Mouse (Mus musculus) midbrain, embryonic 10.5 days (tissue): ENCODE measurements around the gene Dph2. TPM values are rescaled to one million over a fixed set of nuclear protein-coding genes. Genes with fewer than 3 reads are reported as not detected.

ENCODE experiments used
- DNase-seq: peaks from one replicate; pipeline ENCODE4 v3.0.0-alpha.2; 2017; ENCODE audit warnings: low spot score
- H3K27ac ChIP-seq: fragments of 300-500 bp; sonication (generic); replicated peaks from 2 replicates; pipeline ENCODE4 v1.5.1; 2016; ENCODE audit warnings: mild to moderate bottlenecking
- H3K27me3 ChIP-seq: fragments of 300-500 bp; sonication (generic); 2 replicates; pipeline ENCODE4 v1.6.1; 2016; ENCODE audit warnings: low read depth, mild to moderate bottlenecking; ENCODE audit not compliant: poor library complexity, severe bottlenecking
- H3K36me3 ChIP-seq: fragments of 300-500 bp; sonication (generic); 2 replicates; pipeline ENCODE4 v1.6.1; 2016; ENCODE audit warnings: mild to moderate bottlenecking, moderate library complexity
- H3K4me1 ChIP-seq: fragments of 300-500 bp; sonication (generic); 2 replicates; pipeline ENCODE4 v1.6.1; 2016
- H3K4me3 ChIP-seq: fragments of 300-500 bp; sonication (generic); 2 replicates; pipeline ENCODE4 v1.5.1; 2016; ENCODE audit warnings: mild to moderate bottlenecking, moderate library complexity
- H3K9me3 ChIP-seq: fragments of 300-500 bp; sonication (generic); replicated peaks from 2 replicates; pipeline ENCODE4 v1.6.1; 2016; ENCODE audit warnings: mild to moderate bottlenecking
- WGBS: fragments of 180-500 bp; shearing (Covaris S2); methylation state at CpG from one replicate; pipeline ENCODE4 v1.1.7; 2016; 5-methylcytosine and 5-hydroxymethylcytosine counted together
- polyA plus RNA-seq: library from polyadenylated mRNA; unstranded; fragments of >200 nt; fragmentation: Nextera tagmentation; extraction: Ambion mirVana; gene quantifications from 2 replicates; pipeline ENCODE4 v1.2.1, GENCODE M21; 2016

Dph2 gene
- polyA plus RNA-seq, 1 experiment from 2014 or later, result 30.9 TPM

DNA sequence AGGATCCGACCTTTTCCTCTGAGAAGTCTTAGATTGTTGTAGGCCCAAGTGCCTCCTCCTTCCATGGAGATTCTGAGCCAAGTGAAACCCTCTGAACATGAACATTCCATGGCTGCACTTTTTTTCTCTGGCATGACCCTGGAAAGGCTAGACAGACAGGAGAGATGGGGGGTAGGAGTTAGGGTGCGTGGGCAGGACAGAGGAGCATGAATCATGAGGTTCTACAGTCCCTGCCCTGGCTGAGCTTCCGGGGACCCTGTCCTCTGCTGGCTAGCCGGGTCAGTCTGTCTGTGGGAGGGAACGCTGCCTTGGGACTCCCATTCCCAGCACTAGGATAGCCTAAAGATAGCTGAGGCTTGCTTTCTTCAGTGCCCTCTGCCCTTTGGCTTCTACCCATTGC, 47.4 kb downstream of the Dph2 start:
- WGBS, result 83% methylated on average over 5 of the region's 5 CpGs
- H3K27me3 ChIP-seq, result no peaks in the 10 kb centered on the region
- H3K4me1 ChIP-seq, result peaks cover 14% of the 10 kb centered on the region
- no peak overlapping the region for H3K27ac ChIP-seq
- no peaks in the 10 kb centered on the region for H3K9me3 ChIP-seq
- H3K36me3 ChIP-seq, result no peaks in the 10 kb centered on the region
- no peak for DNase-seq
- H3K4me3 ChIP-seq, result no peak overlapping the region

DNA sequence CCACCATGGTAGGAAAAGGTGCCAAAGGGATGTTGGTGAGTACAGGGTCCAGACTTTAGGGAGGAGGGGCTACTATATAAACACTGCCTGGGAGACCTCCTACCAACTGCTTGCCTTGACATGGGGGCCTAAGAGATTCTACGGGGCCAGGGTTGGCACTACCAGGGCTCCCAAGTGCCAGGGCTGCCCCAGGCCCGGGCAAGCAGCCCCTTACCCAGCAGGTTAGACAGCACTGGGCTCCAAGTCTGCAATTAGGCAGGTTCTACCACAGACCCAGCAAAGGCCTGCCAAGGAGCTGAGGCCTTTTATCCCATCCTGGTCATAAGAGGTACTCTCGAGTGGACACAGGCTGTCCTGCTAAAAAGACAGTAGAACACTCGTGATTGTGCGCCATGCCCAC, 48.7 kb downstream of the Dph2 start:
- H3K4me1 ChIP-seq, result peaks cover 5% of the 10 kb centered on the region; the same call in 1 of the 2 replicates
- H3K9me3 ChIP-seq, result no peaks in the 10 kb centered on the region
- no peak for DNase-seq
- 93% methylated on average over 5 of the region's 5 CpGs for WGBS
- no peaks in the 10 kb centered on the region for H3K36me3 ChIP-seq
- H3K27ac ChIP-seq, result no peak overlapping the region
- H3K4me3 ChIP-seq, result no peak overlapping the region
- H3K27me3 ChIP-seq, result no peaks in the 10 kb centered on the region

DNA sequence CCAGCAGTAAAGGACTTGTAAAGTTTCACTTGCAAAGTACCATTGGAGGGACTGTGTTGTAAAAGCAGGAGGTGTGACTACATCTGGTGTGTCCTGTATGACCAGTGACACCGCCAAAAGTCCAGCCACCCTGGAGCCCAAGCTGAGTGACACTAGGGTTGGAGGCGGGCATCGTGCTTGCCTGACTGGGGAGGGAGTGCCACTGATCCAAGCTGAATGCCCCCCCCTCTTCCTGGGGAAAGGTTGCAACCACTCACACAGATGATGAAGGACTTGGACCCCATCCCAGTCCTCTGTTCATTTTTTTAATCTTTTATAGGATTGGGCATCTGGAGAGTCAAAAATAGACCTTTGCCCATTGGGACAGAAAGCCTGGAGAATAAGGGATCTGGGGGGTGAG, 50.3 kb downstream of the Dph2 start:
- no peak for DNase-seq

DNA sequence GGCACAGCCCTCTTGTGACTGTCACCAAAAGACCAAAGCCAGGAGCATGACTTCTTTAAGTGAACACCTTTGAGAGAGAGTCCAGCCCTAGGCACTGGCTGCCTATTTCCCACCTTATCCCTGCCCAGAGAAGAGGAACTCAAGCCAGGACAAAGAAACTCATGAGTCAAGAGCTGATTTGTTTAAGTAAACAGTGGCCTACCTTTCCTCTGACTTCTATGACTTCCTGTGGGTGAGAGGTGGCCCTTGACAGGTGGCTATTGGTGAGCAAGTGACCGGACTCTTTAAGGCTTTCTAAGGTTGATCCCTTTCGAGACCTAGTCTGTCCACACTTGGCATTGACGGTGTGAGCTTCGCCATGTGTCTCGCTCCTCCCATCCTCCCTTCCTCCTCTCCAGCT, 51.0 kb downstream of the Dph2 start:
- H3K4me1 ChIP-seq, result peaks cover 3% of the 10 kb centered on the region
- H3K4me3 ChIP-seq, result no peak overlapping the region
- H3K27ac ChIP-seq, result no peak overlapping the region
- WGBS, result 93% methylated on average over 5 of the region's 5 CpGs
- no peak for DNase-seq
- no peaks in the 10 kb centered on the region for H3K27me3 ChIP-seq
- H3K9me3 ChIP-seq, result no peaks in the 10 kb centered on the region
- H3K36me3 ChIP-seq, result no peaks in the 10 kb centered on the region

More for the DNA sequence above, 50.3 kb downstream of the Dph2 start:
- H3K36me3 ChIP-seq, result no peaks in the 10 kb centered on the region
- 79% methylated on average over 3 of the region's 3 CpGs for WGBS
- no peak overlapping the region for H3K27ac ChIP-seq
- H3K27me3 ChIP-seq, result no peaks in the 10 kb centered on the region
- H3K4me3 ChIP-seq, result no peak overlapping the region
- no peaks in the 10 kb centered on the region for H3K9me3 ChIP-seq
- H3K4me1 ChIP-seq, result peaks cover 3% of the 10 kb centered on the region; the same call in 1 of the 2 replicates

DNA sequence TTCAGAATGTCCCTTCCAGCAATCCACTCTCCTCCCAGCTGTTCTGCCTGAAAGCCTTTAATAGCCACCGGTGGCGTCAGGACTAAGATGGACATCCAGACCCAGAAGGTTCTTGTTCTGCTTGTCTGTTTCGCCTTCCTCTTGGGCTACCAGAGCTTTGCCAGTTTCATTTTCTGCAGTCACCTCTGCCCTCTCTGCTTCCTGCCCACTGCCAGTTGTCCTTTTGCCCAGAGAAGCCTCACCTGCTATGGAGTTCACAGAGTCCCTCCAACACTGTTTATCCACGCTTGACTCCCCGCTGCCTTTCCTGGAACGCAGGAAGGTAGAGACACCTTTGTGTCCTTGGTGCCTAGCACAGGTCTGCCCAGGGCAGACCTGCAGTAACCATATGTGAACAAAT, 52.5 kb downstream of the Dph2 start:
- no peak for DNase-seq
- Histone ChIP-seq H3K4me1 (peaks cover 18% of the 10 kb centered on the region), H3K4me3 (no peak overlapping the region), H3K36me3 (no peaks in the 10 kb centered on the region), H3K27me3 (peaks cover 5% of the 10 kb centered on the region), H3K27ac (no peak overlapping the region), H3K9me3 (no peaks in the 10 kb centered on the region)
- WGBS, result 80% methylated on average over 6 of the region's 6 CpGs

Other genes with a start within 250 kb of the Dph2 start
- 74.3 and 80.7 TPM in 2 replicates for gene Dmap1, start 209.8 kb downstream of the Dph2 start, polyA plus RNA-seq
- not detected in 2 replicates for gene Gm12845, start 167.6 kb downstream of the Dph2 start, polyA plus RNA-seq
- gene Klf17, start 126.4 kb downstream of the Dph2 start, polyA plus RNA-seq, result not detected in 2 replicates
- 6.7 and 8.6 TPM in 2 replicates for gene Slc6a9, start 57.5 kb downstream of the Dph2 start, polyA plus RNA-seq
- gene Ccdc24, start 19.5 kb downstream of the Dph2 start, polyA plus RNA-seq, result 1.1 and 2.2 TPM in 2 replicates
- 24.8 and 27.9 TPM in 2 replicates for gene B4galt2, start 8.5 kb downstream of the Dph2 start, polyA plus RNA-seq
- 193 and 213 TPM in 2 replicates for gene Atp6v0b, start 4.7 kb downstream of the Dph2 start, polyA plus RNA-seq
- 66.5 and 80.5 TPM in 2 replicates for gene Ipo13, start 23.0 kb upstream of the Dph2 start, polyA plus RNA-seq
- 0.51 and 0.81 TPM in 2 replicates for gene Artn, start 37.7 kb upstream of the Dph2 start, polyA plus RNA-seq
- gene St3gal3, start 242.9 kb upstream of the Dph2 start, polyA plus RNA-seq, result 7.3 and 7.8 TPM in 2 replicates